Mouse (Mus musculus): ENCODE results near the gene Endou.

DNA sequence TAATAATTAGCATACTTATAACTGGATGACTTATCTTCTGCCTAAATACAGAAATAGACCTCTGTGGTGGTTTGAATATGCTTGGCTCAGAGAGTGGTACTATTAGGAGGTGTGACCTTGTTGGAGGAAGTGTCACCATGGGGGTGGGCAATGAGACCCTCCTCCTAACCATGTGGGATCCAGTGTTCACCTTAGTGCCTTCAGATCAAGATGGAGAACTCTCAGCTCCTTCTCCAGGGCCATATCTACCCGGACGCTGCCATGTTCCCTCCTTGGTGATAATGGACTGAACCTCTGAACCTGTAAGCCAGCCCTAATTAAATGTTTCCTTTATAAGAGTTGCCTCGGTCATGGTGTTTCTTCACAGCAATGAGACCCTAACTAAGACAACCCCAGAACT is 53.8 kb downstream of the Endou start:
- TF ChIP-seq POLR2A (IDR thresholded peaks at IDR 0.05; ENCODE audit: borderline replicate concordance, low read depth, low read length) (no peak), CTCF (IDR thresholded peaks at IDR 0.05; ENCODE audit: low read depth, low read length) (no peak)

Measured in bone marrow macrophage, adult 2 months (primary cell).